Mouse (Mus musculus): ENCODE results near the gene Gm43517. TPM values are rescaled to one million over a fixed set of nuclear protein-coding genes. Genes with fewer than 3 reads are reported as not detected.

The Gm43517 gene
- polyA plus RNA-seq, 1 experiment from 2014 or later: 1.9 TPM

DNA sequence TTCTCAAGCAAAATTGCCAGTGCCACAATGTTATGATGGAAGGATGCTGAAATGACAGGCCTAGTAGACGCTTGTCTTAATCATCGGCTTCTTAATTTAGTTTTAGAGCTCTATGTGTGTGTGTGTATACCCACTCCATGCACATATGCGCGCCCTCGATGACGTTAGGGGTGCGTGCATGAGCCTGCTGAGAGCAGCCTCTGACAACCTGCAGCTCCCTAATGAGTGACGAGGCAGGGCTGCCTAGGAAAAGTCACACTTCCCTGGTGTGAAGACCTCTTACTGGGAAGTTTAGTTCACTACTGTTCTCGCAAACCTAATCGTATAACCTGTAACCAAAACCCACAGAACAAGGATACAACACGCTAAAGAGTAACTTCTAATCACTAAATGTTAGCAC lies 5.5 kb upstream of the Gm43517 start:
- ATAC-seq (ENCODE audit: low FRiP score): no peak
- H3K4me3 ChIP-seq (replicated peaks): peak overlapping the region; percentile 92
- H3K27me3 ChIP-seq: peaks cover 44% of the 10 kb centered on the region
- peak overlapping the region; percentile 56 for H3K4me2 ChIP-seq
- 2% methylated on average over 11 of the region's 11 CpGs for WGBS
- H3K9ac ChIP-seq: peak overlapping the region; percentile 82
- no peaks in the 10 kb centered on the region for H3K36me3 ChIP-seq (replicated peaks)
- peaks cover 11% of the 10 kb centered on the region for H3K4me1 ChIP-seq
- no peaks in the 10 kb centered on the region for H3K9me3 ChIP-seq
- H3K27ac ChIP-seq: peak overlapping the region; percentile 100

- Histone ChIP-seq H3K4me2 (peak overlapping the region; percentile 56), H3K36me3 (replicated peaks) (peaks cover 5% of the 10 kb centered on the region; the same call in 1 of the 2 replicates), H3K4me3 (replicated peaks) (peak overlapping the region; percentile 92), H3K9me3 (no peaks in the 10 kb centered on the region), H3K4me1 (peaks cover 11% of the 10 kb centered on the region), H3K27ac (peak overlapping the region; percentile 100), H3K27me3 (peaks cover 51% of the 10 kb centered on the region), H3K9ac (peak overlapping the region; percentile 82)
- ATAC-seq (ENCODE audit: low FRiP score): no peak
- 0% methylated on average over 4 of the region's 4 CpGs for WGBS
Measured at GRCm38 (mm10) chr12:49380442-49380841, 4.5 kb upstream of the Gm43517 start.

- H3K27me3 ChIP-seq: peaks cover 47% of the 10 kb centered on the region
- 1% methylated on average over 4 of the region's 4 CpGs for WGBS
- no peaks in the 10 kb centered on the region for H3K9me3 ChIP-seq
- peaks cover 9% of the 10 kb centered on the region; the same call in 1 of the 2 replicates for H3K36me3 ChIP-seq (replicated peaks)
- H3K9ac ChIP-seq: peak overlapping the region; percentile 82
- peaks cover 9% of the 10 kb centered on the region for H3K4me1 ChIP-seq
- peak overlapping the region; percentile 100 for H3K27ac ChIP-seq
- H3K4me3 ChIP-seq (replicated peaks): peak overlapping the region; percentile 92
- peak overlapping the region; percentile 56 for H3K4me2 ChIP-seq
- ATAC-seq (ENCODE audit: low FRiP score): no peak
Measured at GRCm38 (mm10) chr12:49381031-49381525, 3.9 kb upstream of the Gm43517 start.

DNA sequence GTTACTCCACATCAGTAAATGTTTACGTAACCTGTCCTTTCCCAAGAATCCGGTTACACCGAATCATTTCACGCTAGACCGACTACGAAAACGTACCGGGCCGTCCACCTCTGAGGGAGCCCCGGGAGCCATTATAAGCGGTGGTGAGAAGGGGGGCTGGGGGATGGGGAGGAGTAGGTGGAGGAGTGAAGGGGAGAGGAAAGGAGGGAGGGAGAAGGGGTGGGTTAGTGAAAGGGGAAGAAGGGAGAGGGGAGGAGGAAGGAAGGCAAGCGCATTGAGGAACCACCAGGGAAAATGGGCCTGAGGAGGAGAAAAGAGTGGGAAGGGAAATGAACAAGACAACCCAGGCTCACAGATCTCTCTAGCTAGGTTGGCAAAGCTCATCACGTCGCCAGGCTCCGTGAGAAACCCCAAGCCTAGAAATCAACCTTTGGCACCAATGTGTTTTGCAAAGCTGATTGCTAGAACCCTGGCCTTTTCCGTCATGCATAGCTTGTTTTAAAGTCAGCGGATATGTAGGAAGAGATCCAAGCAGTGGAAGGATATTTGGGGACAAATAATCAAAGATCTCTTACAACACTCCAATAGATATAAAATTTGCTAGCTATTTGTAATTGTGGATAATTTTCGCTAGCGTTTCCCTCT lies 3.1 kb upstream of the Gm43517 start:
- Histone ChIP-seq H3K4me2 (peak overlapping the region; percentile 56), H3K36me3 (replicated peaks) (peaks cover 9% of the 10 kb centered on the region; the same call in 1 of the 2 replicates), H3K27me3 (peaks cover 46% of the 10 kb centered on the region), H3K4me3 (replicated peaks) (peak overlapping the region; percentile 92), H3K9me3 (no peaks in the 10 kb centered on the region), H3K27ac (peak overlapping the region; percentile 100), H3K4me1 (peaks cover 8% of the 10 kb centered on the region; the same call in 1 of the 2 replicates), H3K9ac (peak overlapping the region; percentile 100)
- peak; percentile 45 for ATAC-seq (ENCODE audit: low FRiP score)
- WGBS: under 1% methylated on average over 19 of the region's 19 CpGs

DNA sequence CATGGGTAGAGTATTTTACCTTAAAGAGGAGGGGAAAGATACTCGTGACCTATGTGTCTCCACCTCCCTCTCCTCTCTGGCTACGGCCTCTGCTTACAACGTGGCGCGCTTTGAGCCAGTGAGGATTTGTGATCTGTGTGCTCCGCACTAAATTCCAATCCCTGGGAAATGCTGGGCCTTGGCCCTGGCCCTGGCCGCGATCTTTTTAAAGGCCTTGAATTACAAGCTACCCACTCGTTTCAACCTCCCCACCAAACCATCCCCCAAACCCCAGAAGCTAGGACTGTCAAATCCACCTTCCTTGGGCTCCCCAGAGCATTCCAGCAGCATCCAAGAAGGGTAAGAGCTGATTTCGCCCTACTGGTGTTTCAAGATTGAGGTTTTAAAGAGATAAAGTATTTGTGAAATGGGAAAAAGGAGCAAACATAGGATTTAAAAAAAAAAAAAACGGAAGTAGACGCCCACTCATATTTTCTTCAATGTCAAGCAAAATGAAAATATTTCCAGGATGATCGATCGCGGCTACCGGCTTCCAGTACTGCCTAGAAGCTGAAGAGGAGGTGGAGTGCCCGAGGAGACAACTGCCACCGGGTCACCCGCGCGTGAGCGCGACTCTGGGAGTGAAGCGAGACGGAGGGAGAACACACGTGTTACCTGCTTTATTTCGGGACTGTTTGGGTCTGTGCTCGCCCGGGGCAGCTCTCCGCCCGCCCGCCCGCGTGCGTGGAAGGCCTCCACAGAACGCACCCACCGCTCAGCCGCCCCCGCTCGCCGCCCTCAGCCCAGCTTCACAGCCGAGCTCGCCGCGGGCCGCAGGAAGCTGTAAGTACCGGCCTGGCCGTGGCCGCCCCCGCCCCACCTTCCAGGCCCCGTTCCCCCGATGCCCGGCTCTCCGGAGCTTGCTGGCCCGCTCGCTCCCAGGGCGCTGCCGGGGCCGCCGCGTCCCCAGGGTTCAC lies 2.1 kb upstream of the Gm43517 start, which contains the start of gene Foxg1:
Gene Foxg1 (plus strand): TSS at position 96 of the 956 bp plus-strand sequence.
- peak within 1 kb of the TSS; percentile 100 for H3K27ac ChIP-seq
- H3K9me3 ChIP-seq: no peaks in the 10 kb centered on the region
- peaks cover 8% of the 10 kb centered on the region; the same call in 1 of the 2 replicates for H3K4me1 ChIP-seq
- under 1% methylated on average over 58 of the region's 61 CpGs for WGBS
- ATAC-seq (ENCODE audit: low FRiP score): peak; percentile 1
- peak within 1 kb of the TSS; percentile 92 for H3K4me3 ChIP-seq (replicated peaks)
- H3K4me2 ChIP-seq: peak within 1 kb of the TSS; percentile 56
- H3K36me3 ChIP-seq (replicated peaks): peaks cover 9% of the 10 kb centered on the region; the same call in 1 of the 2 replicates
- peaks cover 39% of the 10 kb centered on the region for H3K27me3 ChIP-seq
- H3K9ac ChIP-seq: peak within 1 kb of the TSS; percentile 100

DNA sequence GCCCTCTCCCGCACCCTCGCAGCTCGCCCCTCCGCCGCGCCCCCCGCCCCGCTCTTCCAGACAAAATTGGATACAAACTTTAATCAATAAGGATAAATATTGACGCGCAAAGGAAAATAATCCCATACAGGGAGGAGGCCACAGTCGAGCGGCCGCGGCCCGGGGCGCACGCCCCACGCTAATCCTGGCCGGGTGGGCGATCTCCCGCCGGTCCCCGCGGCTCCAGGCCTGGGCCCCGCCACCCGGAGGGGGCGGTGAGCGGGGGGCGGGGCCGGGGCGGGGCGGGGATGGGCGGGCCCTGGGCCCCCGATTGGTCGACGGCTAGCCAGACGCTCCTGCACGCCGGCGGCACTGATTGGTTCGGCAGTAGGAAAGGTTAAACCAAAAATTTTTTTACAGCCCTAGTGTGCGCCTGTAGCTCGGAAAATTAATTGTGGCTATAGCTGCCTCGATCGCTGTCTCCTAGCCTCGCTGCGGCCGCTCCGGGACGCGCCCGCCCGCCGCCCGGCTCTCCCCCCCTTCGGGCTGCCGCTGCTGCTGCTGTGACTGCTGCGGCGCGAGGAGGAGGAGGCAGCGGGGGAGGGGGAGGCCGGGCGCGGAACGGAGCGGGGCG lies 1.3 kb upstream of the Gm43517 start:
- Histone ChIP-seq H3K4me2 (peak overlapping the region; percentile 56), H3K9me3 (no peaks in the 10 kb centered on the region), H3K27me3 (peaks cover 38% of the 10 kb centered on the region), H3K4me1 (peaks cover 8% of the 10 kb centered on the region; the same call in 1 of the 2 replicates), H3K36me3 (replicated peaks) (peaks cover 9% of the 10 kb centered on the region; the same call in 1 of the 2 replicates), H3K4me3 (replicated peaks) (peak overlapping the region; percentile 92), H3K9ac (peak overlapping the region; percentile 100), H3K27ac (peak overlapping the region; percentile 100)
- under 1% methylated on average over 50 of the region's 67 CpGs for WGBS
- ATAC-seq (ENCODE audit: low FRiP score): peak; percentile 93

DNA sequence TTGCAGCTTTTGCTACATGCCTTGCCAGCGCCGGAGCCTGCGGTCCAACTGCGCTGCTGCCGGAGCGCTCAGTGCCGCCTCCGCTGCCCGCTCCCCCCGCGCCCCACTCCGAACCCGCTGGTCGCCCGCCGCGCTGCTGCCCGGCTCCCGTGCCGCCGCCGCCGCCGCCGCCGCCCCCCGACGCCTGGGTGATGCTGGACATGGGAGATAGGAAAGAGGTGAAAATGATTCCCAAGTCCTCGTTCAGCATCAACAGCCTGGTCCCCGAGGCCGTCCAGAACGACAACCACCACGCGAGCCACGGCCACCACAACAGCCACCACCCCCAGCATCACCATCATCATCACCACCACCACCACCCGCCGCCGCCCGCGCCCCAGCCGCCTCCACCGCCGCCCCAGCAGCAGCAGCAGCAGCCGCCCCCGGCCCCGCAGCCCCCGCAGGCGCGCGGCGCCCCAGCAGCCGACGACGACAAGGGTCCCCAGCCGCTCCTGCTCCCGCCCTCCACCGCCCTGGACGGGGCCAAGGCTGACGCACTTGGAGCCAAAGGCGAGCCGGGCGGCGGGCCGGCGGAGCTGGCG lies 589 bp upstream of the Gm43517 start:
- Histone ChIP-seq H3K27ac (peak overlapping the region; percentile 100), H3K9ac (peak overlapping the region; percentile 100), H3K36me3 (replicated peaks) (peaks cover 9% of the 10 kb centered on the region; the same call in 1 of the 2 replicates), H3K4me1 (peaks cover 8% of the 10 kb centered on the region; the same call in 1 of the 2 replicates), H3K27me3 (peaks cover 33% of the 10 kb centered on the region), H3K4me3 (replicated peaks) (peak overlapping the region; percentile 92), H3K9me3 (no peaks in the 10 kb centered on the region), H3K4me2 (peak overlapping the region; percentile 56)
- ATAC-seq (ENCODE audit: low FRiP score): peak; percentile 17; the same call in 1 of the 2 replicates
- 2% methylated on average over 45 of the region's 66 CpGs for WGBS

DNA sequence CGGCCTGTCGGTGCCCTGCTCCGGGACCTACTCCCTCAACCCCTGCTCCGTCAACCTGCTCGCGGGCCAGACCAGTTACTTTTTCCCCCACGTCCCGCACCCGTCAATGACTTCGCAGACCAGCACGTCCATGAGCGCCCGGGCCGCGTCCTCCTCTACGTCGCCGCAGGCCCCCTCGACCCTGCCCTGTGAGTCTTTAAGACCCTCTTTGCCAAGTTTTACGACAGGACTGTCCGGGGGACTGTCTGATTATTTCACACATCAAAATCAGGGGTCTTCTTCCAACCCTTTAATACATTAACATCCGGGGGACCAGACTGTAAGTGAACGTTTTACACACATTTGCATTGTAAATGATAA lies 637 bp downstream of the Gm43517 start:
- WGBS: 1% methylated on average over 23 of the region's 23 CpGs
- Histone ChIP-seq H3K9ac (peak overlapping the region; percentile 100), H3K36me3 (replicated peaks) (peaks cover 9% of the 10 kb centered on the region; the same call in 1 of the 2 replicates), H3K27ac (peak overlapping the region; percentile 100), H3K4me1 (peaks cover 8% of the 10 kb centered on the region; the same call in 1 of the 2 replicates), H3K27me3 (peaks cover 31% of the 10 kb centered on the region; the same call in 1 of the 2 replicates), H3K4me2 (peak overlapping the region; percentile 4; the same call in 1 of the 2 replicates), H3K9me3 (no peaks in the 10 kb centered on the region), H3K4me3 (replicated peaks) (peak overlapping the region; percentile 92)
- no peak for ATAC-seq (ENCODE audit: low FRiP score)

- Histone ChIP-seq H3K27me3 (peaks cover 33% of the 10 kb centered on the region; the same call in 1 of the 2 replicates), H3K9ac (peak overlapping the region; percentile 100), H3K4me3 (replicated peaks) (peak overlapping the region; percentile 92), H3K9me3 (no peaks in the 10 kb centered on the region), H3K27ac (peak overlapping the region; percentile 100), H3K4me2 (0 out of 2 replicates have a peak overlapping the region, but pooled peaks have one; percentile 4), H3K4me1 (peaks cover 8% of the 10 kb centered on the region; the same call in 1 of the 2 replicates), H3K36me3 (replicated peaks) (peaks cover 9% of the 10 kb centered on the region; the same call in 1 of the 2 replicates)
- WGBS: 4% methylated on average over 10 of the region's 10 CpGs
- no peak for ATAC-seq (ENCODE audit: low FRiP score)
Measured at GRCm38 (mm10) chr12:49386081-49386805, 1.3 kb downstream of the Gm43517 start.

- H3K36me3 ChIP-seq (replicated peaks): peaks cover 9% of the 10 kb centered on the region; the same call in 1 of the 2 replicates
- peak overlapping the region; percentile 82 for H3K27ac ChIP-seq
- peaks cover 34% of the 10 kb centered on the region; the same call in 1 of the 2 replicates for H3K27me3 ChIP-seq
- no peak for ATAC-seq (ENCODE audit: low FRiP score)
- H3K4me3 ChIP-seq (replicated peaks): peak overlapping the region; percentile 51
- H3K4me2 ChIP-seq: peak overlapping the region; percentile 52
- peak overlapping the region; percentile 71 for H3K9ac ChIP-seq
- no peaks in the 10 kb centered on the region for H3K9me3 ChIP-seq
- 7% methylated on average over 2 of the region's 2 CpGs for WGBS
- peaks cover 6% of the 10 kb centered on the region; the same call in 1 of the 2 replicates for H3K4me1 ChIP-seq
Measured at GRCm38 (mm10) chr12:49387856-49388598, 3.1 kb downstream of the Gm43517 start.

Data from forebrain, embryonic 12.5 days (tissue).